Mouse (Mus musculus): Measurements from ENCODE around the gene Aoc3.
"Not testable (repeated sequence)": the region's sequence is repeated elsewhere in the genome, so short reads cannot be mapped to it uniquely, and the experiment has no call there.

The Aoc3 gene

GRCm38 (mm10) chr11:101327311-101327710, 3.1 kb upstream of the Aoc3 start:
- DNase-seq (ENCODE audit: low read depth, low spot score), result no peak

- DNase-seq (ENCODE audit: low read depth, low spot score), result no peak
Observed at GRCm38 (mm10) chr11:101328941-101329635, 1.3 kb upstream of the Aoc3 start.

GRCm38 (mm10) chr11:101330961-101331360, 556 bp downstream of the Aoc3 start:
- DNase-seq (ENCODE audit: low read depth, low spot score), result not testable (repeated sequence)

- no peak for DNase-seq (ENCODE audit: low read depth, low spot score)
Observed at GRCm38 (mm10) chr11:101332537-101332936, 2.1 kb downstream of the Aoc3 start.

GRCm38 (mm10) chr11:101334023-101334422, 3.6 kb downstream of the Aoc3 start:
- DNase-seq (ENCODE audit: low read depth, low spot score), result no peak

GRCm38 (mm10) chr11:101334516-101334915, 4.1 kb downstream of the Aoc3 start:
- peak; percentile 67 for DNase-seq (ENCODE audit: low read depth, low spot score)

- no peak for DNase-seq (ENCODE audit: low read depth, low spot score)
Observed at GRCm38 (mm10) chr11:101335685-101336084, 5.3 kb downstream of the Aoc3 start.

GRCm38 (mm10) chr11:101338123-101338760, 7.8 kb downstream of the Aoc3 start:
- DNase-seq (ENCODE audit: low read depth, low spot score), result peak; percentile 86

GRCm38 (mm10) chr11:101347083-101347775, 16.8 kb downstream of the Aoc3 start:
- no peak for DNase-seq (ENCODE audit: low read depth, low spot score)

GRCm38 (mm10) chr11:101348774-101349173, 18.4 kb downstream of the Aoc3 start:
- no peak for DNase-seq (ENCODE audit: low read depth, low spot score)

GRCm38 (mm10) chr11:101349216-101349615, 18.8 kb downstream of the Aoc3 start:
- DNase-seq (ENCODE audit: low read depth, low spot score), result no peak

- DNase-seq (ENCODE audit: low read depth, low spot score), result no peak
Observed at GRCm38 (mm10) chr11:101351100-101351720, 20.8 kb downstream of the Aoc3 start.

- no peak for DNase-seq (ENCODE audit: low read depth, low spot score)
Observed at GRCm38 (mm10) chr11:101351721-101352111, 21.3 kb downstream of the Aoc3 start.

- no peak for DNase-seq (ENCODE audit: low read depth, low spot score)
Observed at GRCm38 (mm10) chr11:101353436-101353835, 23.0 kb downstream of the Aoc3 start.

GRCm38 (mm10) chr11:101354438-101355010, 24.1 kb downstream of the Aoc3 start:
- no peak for DNase-seq (ENCODE audit: low read depth, low spot score)

GRCm38 (mm10) chr11:101355916-101356315, 25.5 kb downstream of the Aoc3 start:
- DNase-seq (ENCODE audit: low read depth, low spot score), result no peak

- no peak for DNase-seq (ENCODE audit: low read depth, low spot score)
Observed at GRCm38 (mm10) chr11:101357505-101358182, 27.2 kb downstream of the Aoc3 start.

- DNase-seq (ENCODE audit: low read depth, low spot score), result no peak
Observed at GRCm38 (mm10) chr11:101359776-101360175, 29.4 kb downstream of the Aoc3 start.

- DNase-seq (ENCODE audit: low read depth, low spot score), result no peak
Observed at GRCm38 (mm10) chr11:101360651-101361113, 30.3 kb downstream of the Aoc3 start.

- DNase-seq (ENCODE audit: low read depth, low spot score), result no peak
Observed at GRCm38 (mm10) chr11:101364531-101364931, 34.1 kb downstream of the Aoc3 start.

- DNase-seq (ENCODE audit: low read depth, low spot score), result no peak
Observed at GRCm38 (mm10) chr11:101367326-101367935, 37.0 kb downstream of the Aoc3 start, which contains the start of gene G6pc. G6pc (plus strand) TSS chr11:101367561.
